Mouse (Mus musculus) kidney, postnatal 0 days (tissue): ENCODE measurements around the gene Zic2. TPM values are rescaled to one million over a fixed set of nuclear protein-coding genes. Genes with fewer than 3 reads are reported as not detected.
"Not testable (repeated sequence)": the region's sequence is repeated elsewhere in the genome, so short reads cannot be mapped to it uniquely, and the experiment has no call there.

ENCODE experiments used
- ATAC-seq: fragments of 200-750 bp; cut with Nextera tagmentation; replicated peaks from 2 replicates; pipeline ENCODE4 v1.8.0; 2017; ENCODE audit warnings: low read depth, moderate number of reproducible peaks, moderate TSS enrichment, moderate library complexity; ENCODE audit not compliant: low FRiP score
- DNase-seq: peaks from one replicate; pipeline ENCODE4 v3.0.0-alpha.2; 2016; ENCODE audit warnings: low spot score
- H3K27ac ChIP-seq: fragments of 300-500 bp; sonication (generic); 2 replicates; pipeline ENCODE4 v1.5.1; 2014; ENCODE audit warnings: mild to moderate bottlenecking
- H3K27me3 ChIP-seq: fragments of 300-500 bp; sonication (generic); 2 replicates; pipeline ENCODE4 v1.6.1; 2014; ENCODE audit warnings: low read length, mixed read lengths; ENCODE audit not compliant: insufficient read depth
- H3K36me3 ChIP-seq: fragments of 300-500 bp; sonication (generic); 2 replicates; pipeline ENCODE4 v1.6.1; 2014; ENCODE audit warnings: low read length, mixed read lengths; ENCODE audit not compliant: insufficient read depth
- H3K4me1 ChIP-seq: fragments of 300-500 bp; sonication (generic); replicated peaks from 2 replicates; pipeline ENCODE4 v1.6.1; 2014; ENCODE audit warnings: antibody characterized with exemption, low read length, mixed read lengths; ENCODE audit not compliant: insufficient read depth
- H3K4me2 ChIP-seq: fragments of 300-500 bp; sonication (generic); 2 replicates; pipeline ENCODE4 v1.6.1; 2014; ENCODE audit warnings: mild to moderate bottlenecking, low read length, moderate library complexity, mixed read lengths
- H3K4me3 ChIP-seq: fragments of 300-500 bp; sonication (generic); replicated peaks from 2 replicates; pipeline ENCODE4 v1.5.1; 2014; ENCODE audit warnings: low read depth, low read length
- H3K9ac ChIP-seq: fragments of 300-500 bp; sonication (generic); 2 replicates; pipeline ENCODE4 v1.6.1; 2014; ENCODE audit warnings: low read depth, low read length
- H3K9me3 ChIP-seq: fragments of 300-500 bp; sonication (generic); replicated peaks from 2 replicates; pipeline ENCODE4 v1.6.1; 2016; ENCODE audit warnings: low read length, inconsistent platforms, mixed read lengths
- CTCF ChIP-seq: IDR thresholded peaks from 2 replicates; pipeline ENCODE4 v1.5.1; 2016; ENCODE audit warnings: antibody characterized with exemption, low read depth, mild to moderate bottlenecking, moderate library complexity
- WGBS: fragments of 180-500 bp; shearing (Covaris S2); extraction: QIAGEN DNeasy Blood & Tissue Kit; methylation state at CpG from one replicate; pipeline ENCODE4 v1.1.7; 2014; 5-methylcytosine and 5-hydroxymethylcytosine counted together
- polyA plus RNA-seq: library from polyadenylated mRNA; unstranded; fragments of >200 nt; fragmentation: Nextera tagmentation; extraction: Ambion mirVana; gene quantifications from 2 replicates; pipeline ENCODE4 v1.2.1, GENCODE M21; 2015

Gene Zic2
- polyA plus RNA-seq, 1 experiment from 2014 or later: not detected

DNA sequence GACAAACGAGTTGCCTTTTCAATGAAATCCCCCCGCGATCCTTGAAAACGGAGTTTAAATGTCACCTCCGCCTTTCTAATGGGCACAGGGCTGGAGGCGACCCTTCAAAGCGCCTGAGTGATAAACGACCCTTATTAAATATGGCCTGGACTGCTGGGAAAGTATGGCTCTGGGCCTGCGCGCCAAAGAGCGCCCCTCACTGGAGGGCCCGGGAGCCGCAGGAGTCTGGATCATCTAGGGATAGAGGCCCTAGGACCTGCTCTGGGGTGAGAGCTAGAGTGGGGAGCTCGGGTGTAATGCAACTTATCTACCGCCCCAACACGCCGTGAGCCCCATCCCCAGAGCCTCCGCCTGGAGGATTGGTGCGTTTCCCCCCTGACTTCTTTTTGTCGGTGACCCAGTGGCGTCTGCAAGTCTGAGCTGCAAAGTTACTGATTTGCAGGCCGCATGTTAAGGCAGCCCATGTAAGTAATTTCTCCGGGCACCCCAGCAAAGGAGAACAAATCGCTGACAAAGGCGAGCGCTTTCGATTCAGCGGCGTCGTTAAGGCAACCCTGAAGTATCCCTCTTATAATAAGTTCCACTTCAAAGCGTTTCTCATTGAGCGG, 21.7 kb upstream of the Zic2 start:
- peak overlapping the region; percentile 17; the same call in 1 of the 2 replicates for H3K4me3 ChIP-seq
- 6% methylated on average over 32 of the region's 32 CpGs for WGBS
- no peaks in the 10 kb centered on the region for H3K36me3 ChIP-seq
- peak overlapping the region; percentile 44 for H3K4me2 ChIP-seq
- no peaks in the 10 kb centered on the region for H3K9me3 ChIP-seq
- 0 out of 2 replicates have a peak, but pooled peaks have one; percentile 31 for TF ChIP-seq CTCF
- ATAC-seq (no peak; the same call in 1 of the 2 replicates), DNase-seq (peak; percentile 35)
- peaks cover 72% of the 10 kb centered on the region for H3K27me3 ChIP-seq
- no peak overlapping the region for H3K9ac ChIP-seq
- peaks cover 10% of the 10 kb centered on the region; the same call in 1 of the 2 replicates for H3K4me1 ChIP-seq
- no peak overlapping the region for H3K27ac ChIP-seq

DNA sequence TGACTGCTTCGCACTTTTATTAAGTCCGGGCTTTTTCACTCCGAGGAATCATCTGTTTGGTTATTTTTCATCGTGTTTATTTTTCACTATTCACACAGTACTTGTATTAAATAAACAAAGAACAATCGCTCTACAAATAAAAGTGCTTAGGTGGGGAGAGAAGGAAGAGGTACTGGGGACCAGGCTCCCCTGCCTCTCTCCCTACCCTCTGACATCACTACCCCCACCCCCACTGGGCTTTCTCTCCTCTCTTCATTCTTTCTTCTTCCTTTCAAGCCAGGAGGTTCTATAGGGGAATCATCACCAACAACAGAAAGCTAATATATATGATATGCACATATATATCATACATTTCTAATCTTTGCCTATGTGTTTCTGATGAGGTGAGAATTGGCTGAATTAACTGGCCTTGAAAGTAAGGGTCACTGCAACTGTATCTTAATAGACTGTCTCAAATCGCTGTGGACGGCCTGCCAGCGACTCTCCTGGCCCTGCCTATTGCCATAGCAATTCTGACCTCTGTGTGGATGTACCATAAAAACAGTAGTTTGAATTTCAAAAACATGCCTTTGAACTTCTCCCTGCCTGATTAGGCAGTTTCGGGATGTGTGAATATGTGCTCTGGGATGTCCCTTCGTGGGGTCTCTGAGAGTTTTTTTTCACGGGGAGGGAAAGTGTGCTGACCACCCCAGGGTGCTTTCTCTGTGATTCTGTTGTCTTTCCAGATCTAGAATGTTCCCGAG, 21.1 kb upstream of the Zic2 start:
- ATAC-seq (no peak), DNase-seq (no peak)
- TF ChIP-seq CTCF: no peak
- H3K9me3 ChIP-seq: no peaks in the 10 kb centered on the region
- H3K9ac ChIP-seq: no peak overlapping the region
- peaks cover 10% of the 10 kb centered on the region; the same call in 1 of the 2 replicates for H3K4me1 ChIP-seq
- H3K27me3 ChIP-seq: peaks cover 68% of the 10 kb centered on the region
- H3K27ac ChIP-seq: no peak overlapping the region
- H3K4me3 ChIP-seq: peak overlapping the region; percentile 17; the same call in 1 of the 2 replicates
- no peaks in the 10 kb centered on the region for H3K36me3 ChIP-seq
- peak overlapping the region; percentile 44 for H3K4me2 ChIP-seq
- 21% methylated on average over 12 of the region's 12 CpGs for WGBS

DNA sequence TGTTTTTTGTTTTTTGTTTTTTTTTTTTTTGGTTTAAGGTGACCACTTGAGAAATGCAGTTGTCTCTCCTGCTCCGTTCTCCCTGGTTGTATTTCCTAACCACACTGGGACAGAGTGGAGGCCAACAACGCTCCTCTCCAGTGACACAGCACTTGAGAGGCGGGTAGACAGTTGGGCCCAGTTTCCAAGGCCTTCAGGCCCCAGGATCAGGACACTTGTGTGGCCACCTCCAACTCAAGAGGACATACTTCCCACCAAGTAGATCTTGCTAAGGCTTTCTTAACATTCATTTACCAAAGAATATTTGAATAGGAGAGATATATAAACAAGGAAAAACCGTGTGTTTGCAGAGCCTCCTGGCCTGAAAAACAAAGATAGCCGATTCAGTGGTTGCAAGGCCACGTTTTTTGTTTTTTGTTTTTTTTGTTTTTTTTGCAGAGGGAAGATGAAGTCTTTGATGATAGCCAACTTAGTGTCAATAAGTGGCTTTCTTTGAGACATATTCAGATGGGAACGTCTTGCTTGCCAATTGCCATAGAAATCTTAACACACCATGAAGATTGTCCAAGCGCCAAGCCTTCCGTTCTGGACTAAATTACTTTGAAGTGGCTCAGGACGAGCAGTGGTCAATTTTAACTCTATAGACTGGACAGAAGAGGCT, 20.2 kb upstream of the Zic2 start:
- Histone ChIP-seq H3K27ac (no peak overlapping the region), H3K4me1 (peaks cover 10% of the 10 kb centered on the region; the same call in 1 of the 2 replicates), H3K36me3 (no peaks in the 10 kb centered on the region), H3K9me3 (no peaks in the 10 kb centered on the region), H3K4me3 (no peak overlapping the region), H3K4me2 (no peak overlapping the region), H3K9ac (no peak overlapping the region), H3K27me3 (peaks cover 66% of the 10 kb centered on the region)
- DNase-seq (no peak), ATAC-seq (no peak)
- WGBS: 69% methylated on average over 10 of the region's 10 CpGs
- no peak for TF ChIP-seq CTCF

DNA sequence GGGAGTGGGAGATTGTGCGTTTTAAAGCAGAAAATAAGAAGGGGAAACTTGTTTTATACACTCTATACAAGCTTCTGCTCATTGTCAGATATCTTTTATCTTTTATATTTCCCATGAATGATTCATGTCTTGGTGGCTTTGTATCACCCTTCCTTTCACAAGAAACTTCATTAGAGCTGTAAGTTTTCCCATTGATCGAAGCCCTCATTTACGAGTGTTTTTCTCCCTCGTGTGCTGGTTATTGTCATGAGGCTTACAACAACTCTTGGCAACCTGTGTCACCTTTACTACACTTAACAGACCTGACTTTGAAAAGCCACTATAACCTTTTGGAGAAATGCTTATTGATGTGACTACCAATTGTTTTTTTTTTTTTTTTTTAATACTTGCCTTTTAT, 19.7 kb upstream of the Zic2 start:
- Histone ChIP-seq H3K27me3 (peaks cover 66% of the 10 kb centered on the region), H3K9ac (no peak overlapping the region), H3K27ac (no peak overlapping the region), H3K4me2 (no peak overlapping the region), H3K4me1 (peaks cover 10% of the 10 kb centered on the region; the same call in 1 of the 2 replicates), H3K9me3 (no peaks in the 10 kb centered on the region), H3K4me3 (no peak overlapping the region), H3K36me3 (no peaks in the 10 kb centered on the region)
- ATAC-seq (no peak), DNase-seq (no peak)
- WGBS: 74% methylated on average over 4 of the region's 4 CpGs
- TF ChIP-seq CTCF: no peak

DNA sequence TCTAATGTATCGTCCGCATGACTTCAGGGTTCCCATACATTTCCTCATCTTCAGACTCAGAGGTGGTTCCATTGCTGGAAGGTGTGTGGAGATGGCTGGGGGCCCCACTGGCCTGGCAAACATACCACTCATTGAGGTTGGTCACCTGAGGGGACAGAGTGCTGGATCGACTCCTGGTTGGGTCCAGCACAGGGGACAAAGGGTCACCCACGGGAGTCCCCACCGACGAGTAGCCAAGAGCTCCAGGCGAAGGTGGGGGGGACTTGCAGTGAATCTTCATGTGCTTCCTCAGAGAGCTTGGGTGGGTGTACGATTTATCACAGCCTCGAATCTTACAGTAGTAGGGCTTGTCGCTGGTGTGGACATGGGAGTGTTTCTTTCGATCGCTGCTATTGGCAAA, 15.9 kb upstream of the Zic2 start:
- not testable (repeated sequence) for DNase-seq, H3K27ac ChIP-seq, H3K4me2 ChIP-seq, H3K36me3 ChIP-seq, H3K4me3 ChIP-seq, H3K9me3 ChIP-seq, ATAC-seq, H3K9ac ChIP-seq, H3K4me1 ChIP-seq
- 84% methylated on average over 7 of the region's 12 CpGs for WGBS
- peaks cover 57% of the 10 kb centered on the region for H3K27me3 ChIP-seq

DNA sequence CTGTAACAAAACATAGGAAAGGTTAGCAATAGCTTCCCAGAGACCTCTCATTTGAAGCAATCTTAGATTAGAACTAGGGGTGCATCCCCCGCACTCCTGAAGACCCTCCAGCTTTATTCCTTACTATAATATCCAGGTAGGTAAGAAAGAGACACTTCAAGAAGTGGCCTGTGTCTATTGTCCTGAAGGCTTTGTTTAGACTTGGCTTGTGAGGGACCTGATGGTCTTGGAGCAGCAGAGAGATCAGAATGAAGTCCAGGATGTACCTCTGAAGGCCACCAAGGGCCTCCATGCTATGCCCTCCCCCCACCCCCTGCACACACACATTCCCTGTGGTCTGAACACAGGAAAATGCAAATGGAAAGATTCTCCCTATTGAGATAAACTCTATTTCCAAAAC, 15.5 kb upstream of the Zic2 start:
- 100% methylated on average over 1 of the region's 1 CpGs for WGBS
- H3K27me3 ChIP-seq: peaks cover 58% of the 10 kb centered on the region
- TF ChIP-seq CTCF: no peak
- ATAC-seq: no peak
- no peaks in the 10 kb centered on the region for H3K9me3 ChIP-seq
- H3K9ac ChIP-seq: no peak overlapping the region
- H3K27ac ChIP-seq: no peak overlapping the region
- no peak overlapping the region for H3K4me2 ChIP-seq
- no peaks in the 10 kb centered on the region for H3K36me3 ChIP-seq
- H3K4me3 ChIP-seq: no peak overlapping the region
- DNase-seq: no peak
- peaks cover 14% of the 10 kb centered on the region for H3K4me1 ChIP-seq
